Mouse (Mus musculus): ENCODE measurements at regions not wholly inside any gene's neighbourhood (a gene's known extent, or its start where the extent isn't known, plus 50 kb on each side); places are given as distances from the start of the nearest gene placed in this dataset.

DNA sequence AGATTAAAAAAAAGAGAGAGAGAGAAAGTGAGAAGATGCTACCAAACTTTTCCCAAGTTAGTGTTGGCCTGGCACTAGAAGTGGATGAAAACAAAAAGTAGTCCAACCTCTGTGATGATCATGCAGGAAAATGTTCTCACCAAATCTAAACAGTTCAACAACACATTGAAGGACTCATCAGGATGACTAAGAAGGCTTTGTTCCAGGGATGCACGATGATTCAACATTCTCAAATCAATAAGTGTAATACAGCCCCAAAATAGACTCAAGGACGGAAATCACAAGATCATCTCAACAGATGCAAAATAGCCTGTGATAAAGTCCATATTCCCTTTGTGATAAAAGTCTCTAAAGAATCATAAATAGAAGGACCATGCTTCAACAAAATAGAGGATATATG lies 106.3 kb downstream of the Cysltr2 start:
- DNase-seq = no peak

DNA sequence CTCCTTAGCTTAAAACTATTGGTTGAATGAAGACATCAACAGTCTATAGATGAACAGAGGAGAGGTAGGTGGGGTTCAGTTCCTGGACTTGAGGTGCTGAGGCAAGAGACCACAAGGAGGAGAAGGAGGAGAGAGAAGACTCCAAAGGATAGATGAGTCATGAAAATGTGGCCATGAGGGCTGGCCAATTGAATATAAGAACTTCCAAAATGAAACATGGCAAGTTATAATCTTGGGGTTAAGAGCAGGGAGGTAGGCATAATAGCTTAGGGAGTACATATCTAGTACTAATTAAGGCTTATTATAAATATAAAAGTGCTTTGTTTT lies 109.9 kb downstream of the Cysltr2 start:
- no peak for DNase-seq

DNA sequence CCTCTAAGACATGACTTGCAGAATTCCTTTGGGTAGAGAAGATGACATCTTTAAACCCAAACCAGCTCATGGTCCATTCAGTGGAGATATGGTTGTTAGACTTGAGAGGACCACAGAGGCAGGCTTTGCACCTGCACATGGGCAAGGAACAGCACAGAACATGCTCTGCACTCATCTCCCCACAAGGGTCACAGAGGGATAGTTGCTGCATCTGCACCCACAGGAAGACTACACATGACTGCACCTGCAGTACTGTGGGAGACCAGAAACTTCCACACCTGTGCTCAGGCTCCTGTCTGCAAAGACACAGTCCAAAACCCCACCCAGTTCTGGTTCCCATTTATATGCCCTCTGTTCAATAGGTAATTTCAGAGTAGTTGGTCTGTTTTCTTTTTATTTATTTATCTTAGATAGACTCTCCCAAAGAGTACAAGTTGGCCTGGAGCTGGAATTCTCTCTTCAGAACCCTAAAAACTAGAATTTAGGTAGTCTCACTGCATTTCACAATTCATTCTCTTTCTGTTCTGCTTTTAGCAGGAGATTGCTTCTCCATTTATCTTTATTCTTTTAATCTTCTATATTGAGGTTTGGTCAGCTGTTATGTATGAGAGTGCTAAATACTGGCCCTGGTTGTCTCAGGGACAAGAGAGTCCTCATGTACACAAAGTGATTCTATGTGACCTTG lies 110.4 kb downstream of the Cysltr2 start:
- DNase-seq = no peak

- no peak for DNase-seq
Measured at GRCm38 (mm10) chr14:72933598-72933997, 115.3 kb downstream of the Cysltr2 start.

GRCm38 (mm10) chr14:72932296-72932695 lies 116.6 kb downstream of the Cysltr2 start:
- no peak for DNase-seq

DNA sequence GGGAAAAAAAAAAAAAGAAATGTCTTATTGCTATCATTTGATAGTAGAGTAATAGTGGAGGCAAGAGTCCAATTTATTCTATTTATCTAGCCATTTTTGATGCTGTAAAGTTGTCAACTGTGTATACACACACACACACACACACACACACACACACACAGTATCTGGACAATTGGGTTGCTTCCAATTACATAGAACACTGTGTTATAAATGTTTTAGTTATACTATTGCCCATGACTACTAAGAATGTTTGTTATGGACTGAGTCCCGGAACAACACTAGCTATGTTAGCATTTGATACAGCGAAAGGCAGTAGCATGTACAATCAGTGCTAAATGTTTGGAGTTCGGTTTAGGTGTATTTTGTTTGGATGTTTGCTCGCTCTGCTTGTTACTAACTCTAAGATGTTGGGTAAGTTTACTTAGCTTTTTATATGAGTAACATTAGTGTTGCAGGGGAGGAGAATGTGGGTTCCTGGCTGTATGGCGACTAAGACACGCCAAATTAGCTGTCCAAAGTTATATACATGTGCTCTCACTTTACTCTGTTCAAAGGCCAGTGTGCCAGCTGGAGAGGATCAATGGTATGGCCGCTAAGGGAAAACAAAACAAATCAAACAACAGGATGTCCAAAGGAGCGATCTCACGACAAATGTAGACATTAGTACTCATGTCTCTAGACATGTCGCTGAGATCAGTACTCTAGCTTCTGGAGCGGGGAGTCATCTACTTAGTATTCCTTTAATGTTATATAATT lies 147.6 kb downstream of the Cysltr2 start:
- no peak for DNase-seq

- DNase-seq = no peak
Measured at GRCm38 (mm10) chr14:72899630-72900029, 149.3 kb downstream of the Cysltr2 start.

GRCm38 (mm10) chr14:72892316-72892715 lies 156.6 kb downstream of the Cysltr2 start:
- DNase-seq = no peak

DNA sequence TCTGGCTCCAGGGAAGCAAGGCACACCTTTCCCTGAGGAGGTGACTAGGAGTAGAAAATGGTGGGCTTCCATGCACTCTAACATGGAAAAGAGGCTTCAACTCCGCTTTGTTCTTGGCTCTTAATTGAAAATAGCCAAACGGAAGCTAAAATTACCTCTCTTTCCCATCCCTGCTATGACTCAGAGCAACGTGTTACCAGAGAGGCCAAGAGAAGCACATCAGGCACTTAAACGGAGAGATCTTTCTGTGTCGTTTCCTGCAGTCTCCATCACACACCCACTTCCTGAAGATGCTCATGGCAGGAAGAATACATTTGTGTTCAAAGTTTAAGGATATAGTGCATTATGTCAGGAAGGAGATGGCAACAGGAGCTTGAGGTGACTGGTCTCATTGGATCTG lies 159.3 kb downstream of the Cysltr2 start:
- DNase-seq = no peak

DNA sequence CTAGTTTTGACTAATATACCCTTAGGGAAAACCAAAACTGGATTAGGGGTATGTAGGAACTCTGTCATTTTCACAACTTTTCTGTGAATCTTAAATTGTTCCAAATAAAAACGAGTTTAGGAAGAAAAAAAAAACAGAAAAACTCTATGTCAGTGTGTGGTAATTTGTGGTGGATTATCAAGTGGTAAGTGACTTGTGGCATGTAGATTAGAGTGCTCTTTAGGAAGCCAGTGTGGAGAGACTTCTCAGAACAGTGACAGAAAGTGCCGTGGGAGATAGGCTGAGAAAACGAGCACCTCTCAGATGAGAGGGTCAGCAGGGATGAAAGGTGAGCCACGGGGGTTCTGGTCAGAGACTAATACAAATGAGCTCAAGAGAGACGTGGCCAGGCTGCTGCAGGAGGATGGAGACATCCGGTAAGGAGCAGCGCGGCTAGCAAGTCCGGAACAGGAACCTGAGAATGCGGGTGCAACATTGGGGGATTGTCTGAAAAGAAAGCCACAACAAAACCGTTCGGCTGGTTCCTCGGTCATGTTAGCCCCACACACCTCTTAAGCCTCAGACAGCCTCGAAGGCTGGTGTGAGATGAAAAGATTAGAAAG lies 161.3 kb downstream of the Cysltr2 start:
- DNase-seq = no peak

- DNase-seq = no peak
Measured at GRCm38 (mm10) chr14:72886935-72887369, 162.0 kb downstream of the Cysltr2 start.

- no peak for DNase-seq
Measured at GRCm38 (mm10) chr14:72885824-72886223, 163.1 kb downstream of the Cysltr2 start.

DNA sequence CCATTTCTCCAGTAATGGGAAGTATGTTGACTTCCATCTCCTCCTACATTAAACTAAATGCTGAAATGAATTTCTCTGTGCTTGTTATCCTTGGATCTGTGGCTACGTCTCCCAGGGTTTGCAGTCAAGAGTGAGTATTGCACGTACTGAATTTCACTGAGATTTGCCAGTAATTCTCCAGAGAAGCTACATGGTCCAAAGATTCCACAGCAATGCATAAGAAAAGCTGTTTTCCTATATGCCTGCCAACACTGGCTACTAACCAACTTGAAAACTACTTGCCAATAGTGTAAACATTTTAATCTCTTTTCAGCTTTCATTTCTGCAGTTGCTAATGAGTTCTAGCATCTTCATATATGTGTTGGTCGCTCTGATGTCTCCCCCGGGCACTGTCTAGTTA lies 164.4 kb downstream of the Cysltr2 start:
- no peak for DNase-seq

GRCm38 (mm10) chr14:72877132-72877531 lies 167.3 kb upstream of the Fndc3a start:
- DNase-seq = no peak

DNA sequence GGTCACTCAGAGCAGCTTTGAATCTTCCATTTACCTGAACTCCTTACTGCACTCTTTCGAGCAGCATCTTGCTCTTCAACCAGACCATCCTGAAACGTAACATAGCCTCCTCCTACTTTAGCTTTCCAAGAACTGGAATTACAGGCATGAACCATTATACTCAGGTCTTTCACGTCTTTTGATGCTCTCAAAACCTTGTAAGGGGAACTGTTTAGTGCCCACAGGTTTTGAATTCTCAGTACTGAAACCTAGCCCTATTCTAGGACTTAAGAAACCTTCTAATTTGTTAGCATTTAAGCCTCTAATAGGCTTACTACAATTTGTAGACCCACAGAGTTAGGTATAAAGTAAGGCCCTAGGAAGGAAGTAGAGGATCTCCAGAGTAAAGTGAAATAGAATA lies 163.7 kb upstream of the Fndc3a start:
- no peak for DNase-seq

DNA sequence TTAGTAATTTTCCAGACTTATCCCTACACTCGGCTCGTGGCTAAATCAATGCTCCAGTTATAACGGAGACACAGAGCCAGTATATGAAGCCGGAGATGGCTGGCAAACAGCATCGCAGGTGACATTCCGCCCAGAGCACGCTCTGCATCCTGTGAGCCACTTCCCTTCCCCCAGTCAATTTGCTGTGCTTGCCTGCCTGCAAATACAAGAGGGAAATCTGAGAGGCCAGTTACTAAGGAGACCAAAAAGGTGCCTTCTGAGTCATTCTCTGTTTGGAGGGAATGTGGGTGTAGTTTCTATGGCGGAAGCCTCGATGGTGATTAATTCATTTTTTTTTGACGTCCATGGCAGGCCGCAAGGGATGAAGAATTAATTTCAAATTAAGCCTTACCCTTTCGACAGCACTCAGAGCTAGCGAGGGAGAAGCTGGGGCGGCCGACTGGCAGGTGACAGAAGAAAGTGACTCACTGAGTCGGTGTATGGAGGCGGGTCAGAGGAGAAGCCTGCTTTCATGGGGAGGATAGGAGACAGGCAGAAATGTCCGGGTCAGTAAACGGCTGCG lies 159.5 kb upstream of the Fndc3a start:
- peak; percentile 13 to 15 for DNase-seq

GRCm38 (mm10) chr14:72866896-72867295 lies 157.1 kb upstream of the Fndc3a start:
- DNase-seq = no peak

DNA sequence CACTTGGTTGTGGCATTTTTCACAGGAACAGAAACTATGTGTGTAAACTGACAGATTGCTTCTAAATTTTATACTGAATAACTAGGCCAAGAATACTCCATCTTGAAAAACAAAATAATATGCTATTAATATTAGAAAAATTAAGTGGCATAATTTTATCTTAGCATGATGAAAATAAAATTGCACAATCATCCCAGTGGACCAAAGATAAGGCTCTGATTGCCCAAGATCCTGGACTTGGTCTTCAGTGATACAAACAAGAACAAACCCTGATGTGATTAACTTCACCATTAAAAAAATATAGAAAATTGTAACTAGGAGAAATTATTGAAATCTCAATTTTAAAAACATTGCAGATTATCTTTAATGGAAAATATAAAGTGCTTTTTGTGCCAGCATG lies 155.7 kb upstream of the Fndc3a start:
- no peak for DNase-seq

- no peak for DNase-seq
Measured at GRCm38 (mm10) chr14:72864792-72865191, 155.0 kb upstream of the Fndc3a start.

- no peak for DNase-seq
Measured at GRCm38 (mm10) chr14:72864130-72864529, 154.3 kb upstream of the Fndc3a start.

DNA sequence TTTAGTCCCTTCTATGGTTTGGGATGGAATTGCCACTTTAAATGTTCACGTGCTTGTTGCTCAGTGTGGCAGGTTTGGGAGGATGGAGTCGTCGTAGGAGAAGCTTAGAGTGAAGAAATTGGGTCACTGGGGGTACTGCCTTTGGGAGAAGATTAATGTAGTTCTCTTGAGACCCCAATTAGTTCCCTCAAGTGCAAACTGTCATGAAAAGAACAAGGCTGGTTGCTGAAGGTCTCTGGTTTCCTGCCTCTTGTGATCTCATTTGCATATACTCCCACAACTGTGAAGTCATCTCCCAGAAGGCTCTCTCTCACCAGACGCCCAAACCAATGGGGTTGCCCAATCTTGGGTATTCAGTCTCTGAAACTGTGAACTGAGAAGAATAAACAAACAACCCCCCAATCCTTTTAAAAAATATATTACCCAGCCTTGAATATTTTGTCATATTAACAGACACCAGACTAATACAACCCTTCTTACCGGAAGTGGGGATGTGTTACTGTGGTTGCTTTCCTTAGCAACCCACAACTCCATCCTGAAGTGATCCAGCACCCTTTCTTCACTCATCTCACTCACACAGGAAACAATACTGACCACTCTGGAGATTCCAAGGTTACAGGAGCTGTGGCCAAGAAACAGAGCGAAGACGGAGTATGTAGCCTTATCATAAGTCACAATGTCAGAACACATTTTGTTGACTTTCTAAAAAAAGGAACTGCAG lies 153.2 kb upstream of the Fndc3a start:
- DNase-seq = no peak

DNA sequence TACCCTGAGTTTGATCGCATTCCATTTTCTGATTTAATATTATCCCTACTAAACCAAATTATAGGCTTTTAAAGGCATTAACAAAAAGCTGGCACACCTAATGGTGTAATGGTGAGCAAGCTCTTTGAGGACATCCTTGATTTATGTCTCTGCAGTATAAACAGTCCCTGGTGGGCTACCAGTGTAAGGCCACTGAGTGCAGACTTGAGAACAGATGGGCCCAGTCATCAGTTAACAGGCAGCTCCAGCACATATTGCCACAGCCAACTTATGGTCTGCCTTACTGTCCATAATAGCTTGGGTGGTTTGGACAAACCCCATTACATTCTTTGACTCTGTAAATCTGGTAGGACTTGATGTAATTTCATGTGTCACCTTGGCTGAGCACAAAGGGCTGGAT lies 144.4 kb upstream of the Fndc3a start:
- DNase-seq = no peak

- DNase-seq = no peak
Measured at GRCm38 (mm10) chr14:72853104-72853503, 143.3 kb upstream of the Fndc3a start.

Data from cerebellum, postnatal 25 days (tissue).